Mouse (Mus musculus): Measurements from ENCODE around the gene Sipa1. TPM values are rescaled to one million over a fixed set of nuclear protein-coding genes. Genes with fewer than 3 reads are reported as not detected.

The Sipa1 gene
- polyA plus RNA-seq, 1 experiment from 2014 or later = 19.1 TPM

Small RNA genes lying within 50 kb of the gene (microRNA-seq; reads per million reads assigned to microRNA genes)
- not detected for gene Mir6987

Other genes starting within 250 kb of the Sipa1 start
- gene Drap1, start 238.7 kb downstream of the Sipa1 start, polyA plus RNA-seq (2015; fragmentation: Nextera tagmentation; extraction: Ambion mirVana) = 300 and 329 TPM in 2 replicates
- gene AI837181, start 238.6 kb downstream of the Sipa1 start, polyA plus RNA-seq (2015; fragmentation: Nextera tagmentation; extraction: Ambion mirVana) = 84.7 and 87.3 TPM in 2 replicates
- gene Fosl1, start 216.2 kb downstream of the Sipa1 start, polyA plus RNA-seq (2015; fragmentation: Nextera tagmentation; extraction: Ambion mirVana) = 0.45 TPM in 1 of 2 replicates, not detected in the other
- gene Ccdc85b, start 205.8 kb downstream of the Sipa1 start, polyA plus RNA-seq (2015; fragmentation: Nextera tagmentation; extraction: Ambion mirVana) = 12.6 and 15.0 TPM in 2 replicates
- 151 and 154 TPM in 2 replicates for gene Fibp, start 203.1 kb downstream of the Sipa1 start, polyA plus RNA-seq (2015; fragmentation: Nextera tagmentation; extraction: Ambion mirVana)
- gene Ctsw, start 195.2 kb downstream of the Sipa1 start, polyA plus RNA-seq (2015; fragmentation: Nextera tagmentation; extraction: Ambion mirVana) = 4.5 and 9.0 TPM in 2 replicates
- gene Efemp2, start 189.8 kb downstream of the Sipa1 start, polyA plus RNA-seq (2015; fragmentation: Nextera tagmentation; extraction: Ambion mirVana) = 54.0 and 62.6 TPM in 2 replicates
- 48.0 and 48.4 TPM in 2 replicates for gene Mus81, start 175.3 kb downstream of the Sipa1 start, polyA plus RNA-seq (2015; fragmentation: Nextera tagmentation; extraction: Ambion mirVana)
- gene Cfl1, start 173.3 kb downstream of the Sipa1 start, polyA plus RNA-seq (2015; fragmentation: Nextera tagmentation; extraction: Ambion mirVana) = 3,233 and 3,320 TPM in 2 replicates
- 0.20 and 0.42 TPM in 2 replicates for gene 1700020D05Rik, start 159.9 kb downstream of the Sipa1 start, polyA plus RNA-seq (2015; fragmentation: Nextera tagmentation; extraction: Ambion mirVana)
- 82.1 and 103 TPM in 2 replicates for gene Snx32, start 153.2 kb downstream of the Sipa1 start, polyA plus RNA-seq (2015; fragmentation: Nextera tagmentation; extraction: Ambion mirVana)
- 0.06 and 2.0 TPM in 2 replicates for gene Ovol1, start 103.1 kb downstream of the Sipa1 start, polyA plus RNA-seq (2015; fragmentation: Nextera tagmentation; extraction: Ambion mirVana)
- gene Ap5b1, start 95.7 kb downstream of the Sipa1 start, polyA plus RNA-seq (2015; fragmentation: Nextera tagmentation; extraction: Ambion mirVana) = 2.7 and 4.7 TPM in 2 replicates
- 68.2 and 81.5 TPM in 2 replicates for gene Rnaseh2c, start 61.8 kb downstream of the Sipa1 start, polyA plus RNA-seq (2015; fragmentation: Nextera tagmentation; extraction: Ambion mirVana)
- gene Kat5, start 53.5 kb downstream of the Sipa1 start, polyA plus RNA-seq (2015; fragmentation: Nextera tagmentation; extraction: Ambion mirVana) = 64.9 and 66.2 TPM in 2 replicates
- gene Rela, start 26.2 kb downstream of the Sipa1 start, polyA plus RNA-seq (2015; fragmentation: Nextera tagmentation; extraction: Ambion mirVana) = 31.6 and 39.2 TPM in 2 replicates
- gene Map3k11, start 25.0 kb upstream of the Sipa1 start, polyA plus RNA-seq (2015; fragmentation: Nextera tagmentation; extraction: Ambion mirVana) = 12.7 and 18.3 TPM in 2 replicates
- 21.0 and 23.4 TPM in 2 replicates for gene Pcnx3, start 25.2 kb upstream of the Sipa1 start, polyA plus RNA-seq (2015; fragmentation: Nextera tagmentation; extraction: Ambion mirVana)
- 0.35 and 0.45 TPM in 2 replicates for gene Kcnk7, start 40.7 kb upstream of the Sipa1 start, polyA plus RNA-seq (2015; fragmentation: Nextera tagmentation; extraction: Ambion mirVana)
- 15.9 and 18.6 TPM in 2 replicates for gene Ehbp1l1, start 62.6 kb upstream of the Sipa1 start, polyA plus RNA-seq (2015; fragmentation: Nextera tagmentation; extraction: Ambion mirVana)
- gene Fam89b, start 65.9 kb upstream of the Sipa1 start, polyA plus RNA-seq (2015; fragmentation: Nextera tagmentation; extraction: Ambion mirVana) = 122 and 138 TPM in 2 replicates
- 15.6 and 19.1 TPM in 2 replicates for gene Ltbp3, start 77.2 kb upstream of the Sipa1 start, polyA plus RNA-seq (2015; fragmentation: Nextera tagmentation; extraction: Ambion mirVana)
- gene Scyl1, start 107.7 kb upstream of the Sipa1 start, polyA plus RNA-seq (2015; fragmentation: Nextera tagmentation; extraction: Ambion mirVana) = 81.6 and 83.1 TPM in 2 replicates
- gene Frmd8, start 211.6 kb upstream of the Sipa1 start, polyA plus RNA-seq (2015; fragmentation: Nextera tagmentation; extraction: Ambion mirVana) = 13.8 and 23.4 TPM in 2 replicates
- 2.0 and 3.9 TPM in 2 replicates for gene Slc25a45, start 214.1 kb upstream of the Sipa1 start, polyA plus RNA-seq (2015; fragmentation: Nextera tagmentation; extraction: Ambion mirVana)
- 8.9 and 10.0 TPM in 2 replicates for gene Tigd3, start 230.4 kb upstream of the Sipa1 start, polyA plus RNA-seq (2015; fragmentation: Nextera tagmentation; extraction: Ambion mirVana)
- gene Dpf2, start 249.3 kb upstream of the Sipa1 start, polyA plus RNA-seq (2015; fragmentation: Nextera tagmentation; extraction: Ambion mirVana) = 95.7 and 115 TPM in 2 replicates

All from neural tube, embryonic 15.5 days (tissue).